Mouse (Mus musculus): ENCODE measurements at regions not wholly inside any gene's neighbourhood (a gene's known extent, or its start where the extent isn't known, plus 50 kb on each side); places are given as distances from the start of the nearest gene placed in this dataset.

GRCm38 (mm10) chr14:62037514-62037913 is 254.9 kb upstream of the Rnaseh2b start:
- 78% methylated on average over 1 of the region's 1 CpGs for WGBS

GRCm38 (mm10) chr14:62037917-62038316 is 254.5 kb upstream of the Rnaseh2b start:
- no peak for ATAC-seq
- WGBS, result 89% methylated on average over 5 of the region's 5 CpGs
- no peaks in the 10 kb centered on the region for H3K9me3 ChIP-seq (replicated peaks)

More at GRCm38 (mm10) chr14:62037514-62037913, 254.9 kb upstream of the Rnaseh2b start:
- no peaks in the 10 kb centered on the region for H3K9me3 ChIP-seq (replicated peaks)
- H3K27ac ChIP-seq, result no peak overlapping the region
- H3K36me3 ChIP-seq (ENCODE audit: poor library complexity, severe bottlenecking), result no peaks in the 10 kb centered on the region
- ATAC-seq, result no peak
- H3K4me2 ChIP-seq, result no peak overlapping the region
- no peak overlapping the region for H3K4me3 ChIP-seq
- no peak overlapping the region for H3K9ac ChIP-seq
- no peaks in the 10 kb centered on the region for H3K27me3 ChIP-seq
- peaks cover 17% of the 10 kb centered on the region for H3K4me1 ChIP-seq

GRCm38 (mm10) chr14:62042305-62043116 is 249.9 kb upstream of the Rnaseh2b start:
- peak; percentile 97 for ATAC-seq
- Histone ChIP-seq H3K4me2 (no peak overlapping the region), H3K4me1 (no peaks in the 10 kb centered on the region), H3K4me3 (no peak overlapping the region), H3K27ac (peak overlapping the region; percentile 40; the same call in 1 of the 2 replicates), H3K9ac (no peak overlapping the region), H3K27me3 (no peaks in the 10 kb centered on the region), H3K9me3 (replicated peaks) (no peaks in the 10 kb centered on the region; the same call in 1 of the 2 replicates), H3K36me3 (ENCODE audit: poor library complexity, severe bottlenecking) (no peaks in the 10 kb centered on the region)
- WGBS, result 26% methylated on average over 11 of the region's 11 CpGs

More at GRCm38 (mm10) chr14:62037917-62038316, 254.5 kb upstream of the Rnaseh2b start:
- no peak overlapping the region for H3K4me2 ChIP-seq
- H3K36me3 ChIP-seq (ENCODE audit: poor library complexity, severe bottlenecking), result no peaks in the 10 kb centered on the region
- H3K4me1 ChIP-seq, result peaks cover 17% of the 10 kb centered on the region
- H3K27ac ChIP-seq, result no peak overlapping the region
- H3K9ac ChIP-seq, result no peak overlapping the region
- no peak overlapping the region for H3K4me3 ChIP-seq
- no peaks in the 10 kb centered on the region for H3K27me3 ChIP-seq

DNA sequence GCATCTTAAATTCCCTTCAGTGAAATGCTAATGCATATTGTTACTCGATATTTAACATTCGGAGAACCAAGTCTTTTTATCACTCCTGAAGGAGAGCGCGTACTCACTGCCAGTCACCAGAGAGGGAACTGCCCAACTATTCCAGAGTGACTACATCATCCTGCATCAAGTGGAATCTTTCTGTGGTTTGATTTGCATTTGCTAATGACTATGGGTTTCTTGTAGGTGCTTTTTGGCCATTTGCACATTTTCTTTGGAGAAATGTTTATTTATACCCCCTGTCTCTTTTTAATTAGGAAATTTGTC is 249.3 kb upstream of the Rnaseh2b start:
- H3K9ac ChIP-seq, result no peak overlapping the region
- 47% methylated on average over 4 of the region's 4 CpGs for WGBS
- peak; percentile 92 for ATAC-seq

DNA sequence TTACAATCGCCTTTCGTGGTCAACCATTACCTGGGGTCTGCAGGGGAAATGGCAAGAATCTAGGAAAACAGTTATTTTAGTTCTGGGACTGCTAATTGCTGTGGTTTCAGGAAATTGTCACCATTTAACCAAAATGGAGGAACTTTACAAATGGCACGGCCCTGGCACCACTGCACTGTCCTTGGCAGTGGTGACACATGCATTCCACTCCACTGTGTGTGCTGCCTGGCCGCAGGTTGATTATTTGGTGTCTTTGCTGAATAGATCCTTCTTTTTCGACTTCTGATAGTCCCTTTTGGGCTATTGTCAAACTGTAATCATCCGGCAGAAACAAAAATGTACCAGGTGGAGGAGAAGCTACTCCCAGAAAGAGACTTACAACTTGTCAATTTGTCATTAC is 241.4 kb upstream of the Rnaseh2b start:
- Histone ChIP-seq H3K9ac (no peak overlapping the region), H3K27me3 (no peaks in the 10 kb centered on the region), H3K4me1 (peaks cover 4% of the 10 kb centered on the region), H3K4me3 (no peak overlapping the region), H3K27ac (no peak overlapping the region), H3K4me2 (no peak overlapping the region), H3K9me3 (replicated peaks) (0 out of 2 replicates have a peak, but pooled peaks cover 4% of the 10 kb centered on the region), H3K36me3 (ENCODE audit: poor library complexity, severe bottlenecking) (no peaks in the 10 kb centered on the region)
- 92% methylated on average over 6 of the region's 6 CpGs for WGBS
- ATAC-seq, result no peak

More for the DNA sequence above, 249.3 kb upstream of the Rnaseh2b start:
- Histone ChIP-seq H3K27ac (no peak overlapping the region), H3K4me2 (no peak overlapping the region), H3K36me3 (ENCODE audit: poor library complexity, severe bottlenecking) (no peaks in the 10 kb centered on the region), H3K4me1 (no peaks in the 10 kb centered on the region), H3K27me3 (no peaks in the 10 kb centered on the region), H3K9me3 (replicated peaks) (no peaks in the 10 kb centered on the region; the same call in 1 of the 2 replicates), H3K4me3 (no peak overlapping the region)

DNA sequence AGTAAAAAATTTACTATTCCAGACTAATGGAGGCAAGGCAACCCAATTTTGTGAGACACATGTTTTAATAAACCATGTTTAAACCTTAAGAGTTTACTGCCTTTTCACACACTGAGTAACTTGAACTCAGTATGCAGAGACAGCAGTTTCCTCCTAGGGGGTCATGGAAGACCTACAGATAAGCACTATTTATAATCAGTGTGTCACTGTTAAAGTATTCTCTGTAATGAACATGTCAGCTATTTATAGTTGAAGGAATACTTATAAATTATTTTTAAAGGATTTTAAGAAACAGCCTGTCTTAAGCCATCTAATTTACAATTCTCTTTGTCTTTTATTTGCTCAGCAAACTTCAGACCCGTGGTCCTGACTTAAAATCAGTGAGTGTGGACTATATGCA is 240.5 kb upstream of the Rnaseh2b start:
- Histone ChIP-seq H3K4me2 (no peak overlapping the region), H3K9ac (no peak overlapping the region)

GRCm38 (mm10) chr14:62053004-62053403 is 239.4 kb upstream of the Rnaseh2b start:
- no peaks in the 10 kb centered on the region for H3K36me3 ChIP-seq (ENCODE audit: poor library complexity, severe bottlenecking)
- H3K27ac ChIP-seq, result no peak overlapping the region
- H3K27me3 ChIP-seq, result no peaks in the 10 kb centered on the region
- no peak overlapping the region for H3K9ac ChIP-seq
- WGBS, result 89% methylated on average over 6 of the region's 6 CpGs
- peaks cover 4% of the 10 kb centered on the region for H3K4me1 ChIP-seq
- 0 out of 2 replicates have a peak, but pooled peaks cover 4% of the 10 kb centered on the region for H3K9me3 ChIP-seq (replicated peaks)
- ATAC-seq, result no peak
- H3K4me3 ChIP-seq, result no peak overlapping the region
- no peak overlapping the region for H3K4me2 ChIP-seq

More for the DNA sequence above, 240.5 kb upstream of the Rnaseh2b start:
- H3K36me3 ChIP-seq (ENCODE audit: poor library complexity, severe bottlenecking), result no peaks in the 10 kb centered on the region
- H3K4me3 ChIP-seq, result no peak overlapping the region
- H3K9me3 ChIP-seq (replicated peaks), result 0 out of 2 replicates have a peak, but pooled peaks cover 4% of the 10 kb centered on the region
- H3K27me3 ChIP-seq, result no peaks in the 10 kb centered on the region
- 62% methylated on average over 1 of the region's 1 CpGs for WGBS
- H3K27ac ChIP-seq, result no peak overlapping the region
- H3K4me1 ChIP-seq, result peaks cover 4% of the 10 kb centered on the region
- ATAC-seq, result no peak

- Histone ChIP-seq H3K9ac (no peak overlapping the region), H3K27me3 (no peaks in the 10 kb centered on the region), H3K9me3 (replicated peaks) (0 out of 2 replicates have a peak, but pooled peaks cover 4% of the 10 kb centered on the region), H3K4me2 (no peak overlapping the region), H3K4me3 (no peak overlapping the region), H3K27ac (no peak overlapping the region), H3K36me3 (ENCODE audit: poor library complexity, severe bottlenecking) (no peaks in the 10 kb centered on the region), H3K4me1 (peaks cover 4% of the 10 kb centered on the region)
- ATAC-seq, result no peak
- WGBS, result 90% methylated on average over 4 of the region's 4 CpGs
Observed at GRCm38 (mm10) chr14:62057096-62057495, 235.3 kb upstream of the Rnaseh2b start.

GRCm38 (mm10) chr14:62058100-62058499 is 234.3 kb upstream of the Rnaseh2b start:
- ATAC-seq, result no peak
- no peaks in the 10 kb centered on the region for H3K36me3 ChIP-seq (ENCODE audit: poor library complexity, severe bottlenecking)
- no peaks in the 10 kb centered on the region for H3K27me3 ChIP-seq
- WGBS, result 92% methylated on average over 1 of the region's 1 CpGs
- 0 out of 2 replicates have a peak, but pooled peaks cover 4% of the 10 kb centered on the region for H3K9me3 ChIP-seq (replicated peaks)
- no peak overlapping the region for H3K9ac ChIP-seq
- H3K4me2 ChIP-seq, result no peak overlapping the region
- no peak overlapping the region for H3K4me3 ChIP-seq
- H3K4me1 ChIP-seq, result no peaks in the 10 kb centered on the region
- no peak overlapping the region for H3K27ac ChIP-seq

DNA sequence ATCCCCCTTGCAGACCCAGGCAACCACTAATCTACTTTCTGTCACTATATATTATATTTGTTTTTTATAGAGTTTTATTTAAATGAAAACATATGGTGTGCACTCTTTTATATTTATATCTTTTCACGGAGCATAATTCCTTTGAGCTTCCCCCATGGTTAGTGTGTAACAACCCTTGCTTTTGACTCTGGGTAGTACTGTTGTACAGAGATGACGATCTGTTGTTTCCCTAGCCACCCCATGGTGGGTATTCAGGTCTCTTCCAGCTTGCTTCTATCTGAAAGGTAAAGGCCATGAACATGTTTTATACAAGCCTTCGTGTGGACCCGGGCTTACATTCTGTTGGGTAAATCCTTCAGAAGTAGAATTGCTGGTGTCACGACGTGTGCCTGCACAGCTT is 221.2 kb upstream of the Rnaseh2b start:
- H3K9me3 ChIP-seq (replicated peaks), result no peaks in the 10 kb centered on the region
- 91% methylated on average over 6 of the region's 6 CpGs for WGBS
- H3K27ac ChIP-seq, result no peak overlapping the region
- no peak overlapping the region for H3K4me2 ChIP-seq
- no peaks in the 10 kb centered on the region for H3K4me1 ChIP-seq
- ATAC-seq, result no peak
- H3K4me3 ChIP-seq, result no peak overlapping the region
- no peaks in the 10 kb centered on the region for H3K27me3 ChIP-seq
- no peaks in the 10 kb centered on the region for H3K36me3 ChIP-seq (ENCODE audit: poor library complexity, severe bottlenecking)
- no peak overlapping the region for H3K9ac ChIP-seq

- no peak overlapping the region for H3K4me2 ChIP-seq
- no peaks in the 10 kb centered on the region for H3K27me3 ChIP-seq
- no peaks in the 10 kb centered on the region for H3K9me3 ChIP-seq (replicated peaks)
- 62% methylated on average over 2 of the region's 2 CpGs for WGBS
- H3K9ac ChIP-seq, result no peak overlapping the region
- H3K4me1 ChIP-seq, result no peaks in the 10 kb centered on the region; the same call in 1 of the 2 replicates
- no peak overlapping the region for H3K27ac ChIP-seq
- H3K4me3 ChIP-seq, result no peak overlapping the region
- no peak for ATAC-seq
- H3K36me3 ChIP-seq (ENCODE audit: poor library complexity, severe bottlenecking), result no peaks in the 10 kb centered on the region
Observed at GRCm38 (mm10) chr14:62084047-62084446, 208.3 kb upstream of the Rnaseh2b start.

DNA sequence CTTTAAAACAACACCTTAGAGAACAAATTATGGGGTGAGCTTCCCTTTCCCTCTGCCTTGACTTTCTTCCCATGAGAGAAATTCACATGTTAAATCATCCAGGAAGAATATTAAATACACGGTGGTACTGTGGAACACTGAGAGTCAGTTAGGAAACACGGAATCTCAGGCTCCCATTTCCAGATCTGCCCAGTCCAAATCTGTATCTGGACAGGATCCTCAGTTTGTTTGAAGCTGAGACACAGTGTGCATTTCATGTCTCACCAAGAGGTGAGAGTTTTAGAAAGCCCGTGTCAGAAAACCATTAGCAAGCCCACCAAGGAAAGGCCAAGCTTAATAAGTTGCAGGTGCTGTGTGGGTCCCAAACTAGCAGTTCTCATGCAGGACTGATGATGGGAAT is 204.2 kb upstream of the Rnaseh2b start:
- H3K9me3 ChIP-seq (replicated peaks), result no peaks in the 10 kb centered on the region
- 84% methylated on average over 3 of the region's 3 CpGs for WGBS
- H3K9ac ChIP-seq, result no peak overlapping the region
- ATAC-seq, result no peak
- H3K36me3 ChIP-seq (ENCODE audit: poor library complexity, severe bottlenecking), result no peaks in the 10 kb centered on the region
- no peak overlapping the region for H3K27ac ChIP-seq
- H3K4me2 ChIP-seq, result no peak overlapping the region
- no peaks in the 10 kb centered on the region; the same call in 1 of the 2 replicates for H3K4me1 ChIP-seq
- H3K27me3 ChIP-seq, result no peaks in the 10 kb centered on the region
- no peak overlapping the region for H3K4me3 ChIP-seq
